ENCODE assay signal across 25 mouse cellular contexts in genomic region chr8:13616831-13617505, GRCm38 (mm10). TPM values are rescaled to one million over a fixed set of nuclear protein-coding genes. Genes with fewer than 3 reads are reported as not detected.
DNase-seq lines count a peak whose midpoint lies in the region; ATAC-seq and TF ChIP-seq lines count a peak whose summit lies in the region.
"Had no signal": no experiment of that assay in that cellular context is flagged by ENCODE, and none has a peak within 500 bp of the region (broad histone marks: within the 10 kb centered on the region; RNA-seq: fewer than 3 reads in every experiment).

No protein-coding gene starts in this region.

- H3K27me3 ChIP-seq in lung, embryonic 16.5 days (ENCODE audit: control insufficient read depth, insufficient read depth, low read depth, low read length), result no peaks in the 10 kb centered on the region
- no peaks in the 10 kb centered on the region for H3K27me3 ChIP-seq in liver, postnatal 0 days (ENCODE audit: insufficient read depth, low read length)
- H3K27me3 ChIP-seq: embryonic facial prominence, embryonic 15.5 days; hindbrain, embryonic 12.5 days; limb, embryonic 15.5 days; Patski had no signal

- WGBS in lung, embryonic 16.5 days, result 70% methylated on average over 17 of the region's 17 CpGs
- WGBS in olfactory bulb, adult 2 months, result 61% methylated on average over 17 of the region's 17 CpGs
- 81% methylated on average over 17 of the region's 17 CpGs for WGBS in liver, postnatal 0 days (ENCODE audit: insufficient replicate concordance)

- H3K4me2 ChIP-seq in lung, embryonic 16.5 days (ENCODE audit: low read depth, low read length), result no peak overlapping the region
- H3K4me2 ChIP-seq in liver, postnatal 0 days (ENCODE audit: low read depth, low read length), result no peak overlapping the region
- H3K4me2 ChIP-seq: embryonic facial prominence, embryonic 15.5 days; hindbrain, embryonic 12.5 days; limb, embryonic 15.5 days had no signal

- peaks cover 15% of the 10 kb centered on the region for H3K36me3 ChIP-seq in lung, embryonic 16.5 days (ENCODE audit: control insufficient read depth, insufficient read depth, low read length)
- H3K36me3 ChIP-seq in liver, postnatal 0 days (replicated peaks; ENCODE audit: insufficient read depth, low read length), result peaks cover 13% of the 10 kb centered on the region; the same call in 1 of the 2 replicates

- no peak overlapping the region for H3K9ac ChIP-seq in lung, embryonic 16.5 days (ENCODE audit: low read length)
- H3K9ac ChIP-seq in liver, postnatal 0 days (replicated peaks), result no peak overlapping the region
- H3K9ac ChIP-seq: embryonic facial prominence, embryonic 15.5 days; hindbrain, embryonic 12.5 days; limb, embryonic 15.5 days had no signal

- no peak for TF ChIP-seq EP300 in liver, postnatal 0 days (IDR thresholded peaks at IDR 0.05; ENCODE audit: low read depth)

- H3K4me3 ChIP-seq in lung, embryonic 16.5 days (ENCODE audit: low read length), result no peak overlapping the region
- no peak overlapping the region for H3K4me3 ChIP-seq in olfactory bulb, adult 2 months (ENCODE audit: insufficient read depth, low read depth, low read length)
- no peak overlapping the region for H3K4me3 ChIP-seq in liver, postnatal 0 days (ENCODE audit: low read depth, low read length)
- H3K4me3 ChIP-seq: embryonic facial prominence, embryonic 15.5 days; hindbrain, embryonic 12.5 days; limb, embryonic 15.5 days had no signal

- peak overlapping the region; percentile 10; the same call in 1 of the 2 replicates for H3K27ac ChIP-seq in lung, embryonic 16.5 days (ENCODE audit: low read length)
- H3K27ac ChIP-seq in olfactory bulb, adult 2 months (ENCODE audit: insufficient read depth, low read depth, low read length), result peak overlapping the region; percentile 73
- H3K27ac ChIP-seq in liver, postnatal 0 days (ENCODE audit: low read depth), result no peak overlapping the region
- H3K27ac ChIP-seq: embryonic facial prominence, embryonic 15.5 days; hindbrain, embryonic 12.5 days; limb, embryonic 15.5 days had no signal

- H3K9me3 ChIP-seq in lung, embryonic 16.5 days (ENCODE audit: control insufficient read depth, low read length), result no peaks in the 10 kb centered on the region
- H3K9me3 ChIP-seq in liver, postnatal 0 days (ENCODE audit: low read length), result no peaks in the 10 kb centered on the region
- H3K9me3 ChIP-seq: embryonic facial prominence, embryonic 15.5 days; limb, embryonic 15.5 days had no signal

- DNase-seq in heart, adult 11 months, result peak; percentile 93
- DNase-seq in heart, postnatal 14 days, result no peak
- no peak for DNase-seq in lung, postnatal 25 days (ENCODE audit: low spot score)
- DNase-seq in liver, postnatal 0 days, result no peak
- DNase-seq in cerebellum, adult 9-11 months, result no peak
- DNase-seq: adrenal gland, postnatal 25 days; cerebellum, postnatal 10 days; embryo, embryonic 11 days; kidney, adult 18-20 months; kidney, postnatal 36 days; thymus, adult 18-20 months had no signal

- H3K4me1 ChIP-seq in lung, embryonic 16.5 days (replicated peaks; ENCODE audit: control insufficient read depth, insufficient read depth, low read length), result peaks cover 12% of the 10 kb centered on the region
- peaks cover 54% of the 10 kb centered on the region for H3K4me1 ChIP-seq in olfactory bulb, adult 2 months (ENCODE audit: control insufficient read depth, insufficient read depth, low read length)
- H3K4me1 ChIP-seq in liver, postnatal 0 days (ENCODE audit: insufficient read depth), result no peaks in the 10 kb centered on the region

- TF ChIP-seq POLR2A in olfactory bulb, adult 2 months (IDR thresholded peaks at IDR 0.05; ENCODE audit: insufficient read depth, low read depth, low read length), result no peak

- TF ChIP-seq CTCF in olfactory bulb, adult 2 months (IDR thresholded peaks at IDR 0.05; ENCODE audit: insufficient read depth, low read depth, low read length), result no peak
- no peak for TF ChIP-seq CTCF in liver, postnatal 0 days (IDR thresholded peaks at IDR 0.05; ENCODE audit: low read depth)

- intact Hi-C loops in heart, postnatal 14 days (cut with DNase I), result no loop called here

- ATAC-seq in lung, embryonic 16.5 days (ENCODE audit: low read depth), result no peak
- peak; percentile 70 for ATAC-seq in CD4-positive, CD25-positive, alpha-beta regulatory T cell, adult 4 months
- ATAC-seq in liver, postnatal 0 days, result no peak
- ATAC-seq: activated CD4-positive, CD25-positive, alpha-beta regulatory T cell, adult 4 months; Patski had no signal

RNA-seq across cellular contexts. Expression of gene 1700029H14Rik, which starts 54.7 kb away (rescaled TPM):
- not detected for total RNA-seq in heart, postnatal 14 days (2021)
- polyA plus RNA-seq in lung, embryonic 16.5 days (2015; fragmentation: Nextera tagmentation; extraction: Ambion mirVana), result not detected in 2 replicates
- under 1 TPM in 1 of 2 experiments, not detected in 1; 0.30 TPM for polyA plus RNA-seq in CD4-positive, CD25-positive, alpha-beta regulatory T cell, adult 4 months (2017; shearing (Covaris generic))
- not detected in 2 replicates for polyA plus RNA-seq in olfactory bulb, adult 2 months (2012; ENCODE audit: insufficient read depth, insufficient read length, low replicate concordance, missing spikeins)
- polyA plus RNA-seq in liver, postnatal 0 days (2015; fragmentation: Nextera tagmentation; extraction: Ambion mirVana), result not detected in 2 replicates
- total RNA-seq: adrenal gland, postnatal 25 days; left cerebral cortex, postnatal 25 days; midbrain, postnatal 0 days had no signal
- polyA plus RNA-seq: activated CD4-positive, CD25-positive, alpha-beta regulatory T cell, adult 4 months; embryonic facial prominence, embryonic 15.5 days; forebrain, embryonic 11.5 days; heart, embryonic 14.5 days; hindbrain, embryonic 12.5 days; limb, embryonic 15.5 days; liver, embryonic 16.5 days; midbrain, postnatal 0 days; neural tube, embryonic 11.5 days; Patski had no signal
